ENCODE assay signal across 10 mouse cellular contexts in the genomic region with DNA sequence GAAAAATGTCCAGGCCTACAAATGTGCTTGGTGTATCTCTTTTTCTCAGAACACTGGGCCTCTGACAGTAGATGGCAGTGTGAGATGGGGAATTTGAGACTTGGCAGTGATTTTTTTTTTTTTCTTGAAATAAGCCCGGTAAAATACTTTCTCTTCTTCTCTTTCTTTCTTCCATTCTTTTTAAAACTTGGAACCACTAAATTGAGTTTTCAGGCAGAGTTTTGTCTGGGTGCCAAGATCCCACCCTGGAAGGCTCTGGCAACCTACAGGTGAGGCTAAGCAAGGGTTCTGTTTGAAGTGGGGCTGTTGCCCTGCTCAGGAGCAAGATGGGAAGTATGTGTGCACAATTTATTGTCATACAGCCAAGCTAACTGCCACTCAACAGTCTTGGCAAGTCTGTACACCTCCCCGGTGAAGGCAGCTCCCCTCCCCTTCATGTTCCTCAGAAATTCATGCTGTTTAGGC.
DNase-seq lines count a peak whose midpoint lies in the region; ATAC-seq and TF ChIP-seq lines count a peak whose summit lies in the region.
"Had no signal": no experiment of that assay in that cellular context is flagged by ENCODE, and none has a peak within 500 bp of the region (broad histone marks: within the 10 kb centered on the region; RNA-seq: fewer than 3 reads in every experiment).

No protein-coding gene starts in this region.

- peak overlapping the region; percentile 24 for H3K4me2 ChIP-seq in heart, embryonic 11.5 days
- no peak overlapping the region for H3K4me2 ChIP-seq in limb, embryonic 14.5 days (replicated peaks; ENCODE audit: low read depth, low read length, severe bottlenecking)
- H3K4me2 ChIP-seq: neural tube, embryonic 13.5 days had no signal

- no peak overlapping the region for H3K4me3 ChIP-seq in heart, embryonic 11.5 days (ENCODE audit: low read depth, low read length)
- H3K4me3 ChIP-seq in limb, embryonic 14.5 days (replicated peaks; ENCODE audit: low read length), result no peak overlapping the region
- H3K4me3 ChIP-seq: neural tube, embryonic 13.5 days had no signal

- no peaks in the 10 kb centered on the region for H3K9me3 ChIP-seq in heart, embryonic 11.5 days (replicated peaks; ENCODE audit: control insufficient read depth, low read length)
- no peaks in the 10 kb centered on the region for H3K9me3 ChIP-seq in limb, embryonic 14.5 days (ENCODE audit: control insufficient read depth, low read length)
- H3K9me3 ChIP-seq: G1E; neural tube, embryonic 13.5 days had no signal

- TF ChIP-seq POLR2A in limb, embryonic 14.5 days (IDR thresholded peaks at IDR 0.05; ENCODE audit: borderline replicate concordance, extremely low read depth, insufficient read depth, insufficient read length), result no peak

- no peak for DNase-seq in heart, adult 9 months (ENCODE audit: low spot score in 2 of 2)
- peak; percentile 2 for DNase-seq in ovary, postnatal 14 days (ENCODE audit: low spot score)
- DNase-seq in ovary, postnatal 36 days (ENCODE audit: low spot score), result no peak
- DNase-seq in fibroblast of lung, adult 2 months (ENCODE audit: low read depth), result peak; percentile 49
- peak; percentile 82 for DNase-seq in limb, embryonic 14.5 days (ENCODE audit: low spot score)
- DNase-seq in testis, postnatal 10 days (ENCODE audit: low spot score), result no peak
- DNase-seq in thymus, adult 18-20 months, result no peak

- WGBS in heart, embryonic 11.5 days (ENCODE audit: insufficient replicate concordance), result 43% methylated on average over 2 of the region's 2 CpGs
- 4% methylated on average over 2 of the region's 2 CpGs for WGBS in limb, embryonic 14.5 days

- H3K9ac ChIP-seq in heart, embryonic 11.5 days (ENCODE audit: low read depth, low read length), result no peak overlapping the region
- no peak overlapping the region for H3K9ac ChIP-seq in limb, embryonic 14.5 days (ENCODE audit: low read depth, low read length, severe bottlenecking)
- H3K9ac ChIP-seq: neural tube, embryonic 13.5 days had no signal

- H3K27ac ChIP-seq in heart, embryonic 11.5 days (ENCODE audit: low read depth, low read length), result no peak overlapping the region
- no peak overlapping the region for H3K27ac ChIP-seq in limb, embryonic 14.5 days (replicated peaks; ENCODE audit: low read depth, low read length)
- H3K27ac ChIP-seq: neural tube, embryonic 13.5 days had no signal

- H3K4me1 ChIP-seq in heart, embryonic 11.5 days (ENCODE audit: control insufficient read depth, insufficient read depth, low read length), result no peaks in the 10 kb centered on the region
- no peaks in the 10 kb centered on the region for H3K4me1 ChIP-seq in limb, embryonic 14.5 days (ENCODE audit: control insufficient read depth, insufficient read depth, low read length)
- H3K4me1 ChIP-seq: neural tube, embryonic 13.5 days had no signal

- H3K36me3 ChIP-seq in heart, embryonic 11.5 days (ENCODE audit: control insufficient read depth, insufficient read depth, low read length), result no peaks in the 10 kb centered on the region
- H3K36me3 ChIP-seq in limb, embryonic 14.5 days (ENCODE audit: control insufficient read depth, insufficient read depth, low read length), result no peaks in the 10 kb centered on the region
- H3K36me3 ChIP-seq: G1E; neural tube, embryonic 13.5 days had no signal

- no peak for ATAC-seq in heart, embryonic 11.5 days (replicated peaks; ENCODE audit: insufficient number of reproducible peaks, low FRiP score, low TSS enrichment)
- ATAC-seq in limb, embryonic 14.5 days (ENCODE audit: low FRiP score, low read depth), result peak; percentile 76; the same call in 1 of the 2 replicates

- H3K27me3 ChIP-seq in heart, embryonic 11.5 days (ENCODE audit: control insufficient read depth, insufficient read depth, low read length), result no peaks in the 10 kb centered on the region
- no peaks in the 10 kb centered on the region for H3K27me3 ChIP-seq in limb, embryonic 14.5 days (ENCODE audit: control insufficient read depth, insufficient read depth, low read length)
- H3K27me3 ChIP-seq: neural tube, embryonic 13.5 days had no signal

Comparison
In these comparisons a context has a peak if more than half of its experiments do, and no peak if none do; other contexts are left out.
1. DNase-seq: peak in ovary, postnatal 14 days (single experiment), fibroblast of lung, adult 2 months (single experiment) and limb, embryonic 14.5 days (single experiment); none in heart, adult 9 months (0 of 2), ovary, postnatal 36 days (single experiment), testis, postnatal 10 days (single experiment) and thymus, adult 18-20 months (0 of 2).